Mouse (Mus musculus) heart, adult 2 months (tissue): Measurements from ENCODE around the gene Lrrc63. TPM values are rescaled to one million over a fixed set of nuclear protein-coding genes. Genes with fewer than 3 reads are reported as not detected.

ENCODE experiments used
- DNase-seq, 2 experiments: peaks; one replicate each; pipeline ENCODE4 v3.0.0; 2021
- H3K27ac ChIP-seq: fragments of 200-600 bp; 2 replicates; pipeline ENCODE4 v1.8.1; 2022
- H3K27me3 ChIP-seq: fragments of 200-500 bp; 2 replicates; pipeline ENCODE4 v1.6.1; 2012; ENCODE audit warnings: mild to moderate bottlenecking, low read length, inconsistent platforms, mixed read lengths; ENCODE audit not compliant: control insufficient read depth, insufficient read depth
- H3K36me3 ChIP-seq: fragments of 200-500 bp; 2 replicates; pipeline ENCODE4 v1.6.1; 2012; ENCODE audit warnings: low read length, inconsistent platforms; ENCODE audit not compliant: control insufficient read depth, insufficient read depth
- H3K4me1 ChIP-seq: fragments of 200-500 bp; 2 replicates; pipeline ENCODE4 v1.6.1; 2011; ENCODE audit warnings: low read length; ENCODE audit not compliant: control insufficient read depth, insufficient read depth
- H3K4me3 ChIP-seq: fragments of 200-600 bp; 2 replicates; pipeline ENCODE4 v1.8.1; 2022
- H3K79me2 ChIP-seq: fragments of 200-500 bp; replicated peaks from 2 replicates; pipeline ENCODE4 v1.6.1; 2012; ENCODE audit warnings: mild to moderate bottlenecking, inconsistent platforms, low read length, moderate library complexity, mixed read lengths; ENCODE audit not compliant: control insufficient read depth, insufficient read depth
- H3K9ac ChIP-seq: fragments of 200-500 bp; 2 replicates; pipeline ENCODE4 v1.6.1; 2012; ENCODE audit warnings: low read depth, mild to moderate bottlenecking, control low read depth, inconsistent platforms, low read length, mixed read lengths
- CTCF ChIP-seq: fragments of 200-600 bp; IDR thresholded peaks from 2 replicates; pipeline ENCODE4 v1.8.1; 2022; ENCODE audit warnings: antibody characterized with exemption, mild to moderate bottlenecking, moderate library complexity
- EP300 ChIP-seq: fragments of 200-500 bp; IDR thresholded peaks from 2 replicates; pipeline ENCODE4 v1.6.1; 2011; ENCODE audit warnings: low read depth, low read length, control low read depth; ENCODE audit not compliant: insufficient read depth
- POLR2A ChIP-seq: fragments of 200-500 bp; IDR thresholded peaks from 2 replicates; pipeline ENCODE4 v1.6.1; 2011; ENCODE audit warnings: mild to moderate bottlenecking, low read depth, low read length, control low read depth; ENCODE audit not compliant: insufficient read depth
- WGBS: fragments of 180-500 bp; shearing (Covaris S2); methylation state at CpG from one replicate; pipeline ENCODE4 v1.1.7; 2018; 5-methylcytosine and 5-hydroxymethylcytosine counted together
- intact Hi-C: fragments of 180-260 bp; cut with DNase I; formaldehyde crosslinking; loops from one replicate; pipeline ENCODE4 v1.15.1; 2025
- polyA plus RNA-seq: library from polyadenylated mRNA; depleted of rRNA; stranded (reverse); fragments of >200 nt; gene quantifications from 2 replicates; pipeline ENCODE4 v1.2.3, GENCODE M21; 2012
- total RNA-seq, 2 experiments: library from RNA; stranded (reverse); gene quantifications; 2 replicates each; pipeline ENCODE4 v1.2.3; 2021

Lrrc63 gene
- total and polyA plus RNA-seq, 3 experiments = 0.04 TPM; not detected in 2

GRCm38 (mm10) chr14:75176425-75177045 is 45.9 kb upstream of the Lrrc63 start:
- Histone ChIP-seq H3K79me2 (no peaks in the 10 kb centered on the region), H3K4me3 (no peak overlapping the region), H3K27ac (0 out of 2 replicates have a peak overlapping the region, but pooled peaks have one; percentile 15), H3K9ac (no peak overlapping the region), H3K36me3 (no peaks in the 10 kb centered on the region), H3K4me1 (no peaks in the 10 kb centered on the region; the same call in 1 of the 2 replicates), H3K27me3 (no peaks in the 10 kb centered on the region)
- TF ChIP-seq CTCF = no peak
- TF ChIP-seq POLR2A = peak; percentile 42
- WGBS = 44% methylated on average over 4 of the region's 4 CpGs
- peak; percentile 36 to 51 for DNase-seq
- intact Hi-C loops = no loop called here

- DNase-seq = no peak
- Histone ChIP-seq H3K9ac (no peak overlapping the region), H3K4me3 (no peak overlapping the region), H3K79me2 (no peaks in the 10 kb centered on the region), H3K36me3 (no peaks in the 10 kb centered on the region), H3K4me1 (no peaks in the 10 kb centered on the region; the same call in none of the 2 replicates), H3K27me3 (no peaks in the 10 kb centered on the region), H3K27ac (no peak overlapping the region)
- intact Hi-C loops = no loop called here
- WGBS = 47% methylated on average over 7 of the region's 7 CpGs
- TF ChIP-seq EP300 = no peak
- no peak for TF ChIP-seq CTCF
- no peak for TF ChIP-seq POLR2A
Observed at GRCm38 (mm10) chr14:75175781-75176180, 45.1 kb upstream of the Lrrc63 start.

- intact Hi-C loops = no loop called here
- WGBS = 84% methylated on average over 9 of the region's 9 CpGs
- H3K36me3 ChIP-seq = no peaks in the 10 kb centered on the region
- no peaks in the 10 kb centered on the region for H3K79me2 ChIP-seq
- no peak for TF ChIP-seq EP300
- no peak for TF ChIP-seq CTCF
- TF ChIP-seq POLR2A = no peak
- H3K4me3 ChIP-seq = no peak overlapping the region
- H3K4me1 ChIP-seq = no peaks in the 10 kb centered on the region; the same call in none of the 2 replicates
- DNase-seq = no peak
- H3K27me3 ChIP-seq = no peaks in the 10 kb centered on the region
- no peak overlapping the region for H3K27ac ChIP-seq
- no peak overlapping the region for H3K9ac ChIP-seq
Observed at GRCm38 (mm10) chr14:75174731-75175555, 44.3 kb upstream of the Lrrc63 start.

- TF ChIP-seq CTCF = no peak
- no peak overlapping the region for H3K27ac ChIP-seq
- H3K4me1 ChIP-seq = no peaks in the 10 kb centered on the region; the same call in none of the 2 replicates
- intact Hi-C loops = no loop called here
- no peak overlapping the region for H3K4me3 ChIP-seq
- no peaks in the 10 kb centered on the region for H3K27me3 ChIP-seq
- no peaks in the 10 kb centered on the region for H3K79me2 ChIP-seq
- 93% methylated on average over 8 of the region's 8 CpGs for WGBS
- DNase-seq = no peak
- no peak overlapping the region for H3K9ac ChIP-seq
- H3K36me3 ChIP-seq = no peaks in the 10 kb centered on the region
Observed at GRCm38 (mm10) chr14:75174296-75174695, 43.6 kb upstream of the Lrrc63 start.

- Histone ChIP-seq H3K4me1 (no peaks in the 10 kb centered on the region; the same call in 1 of the 2 replicates), H3K4me3 (no peak overlapping the region), H3K79me2 (no peaks in the 10 kb centered on the region), H3K27ac (peak overlapping the region; percentile 11), H3K9ac (no peak overlapping the region), H3K36me3 (no peaks in the 10 kb centered on the region), H3K27me3 (no peaks in the 10 kb centered on the region)
- TF ChIP-seq CTCF (no peak), POLR2A (no peak), EP300 (no peak)
- WGBS = 31% methylated on average over 1 of the region's 1 CpGs
- intact Hi-C loops = no loop called here
- no peak for DNase-seq
Observed at GRCm38 (mm10) chr14:75170546-75170945, 39.9 kb upstream of the Lrrc63 start.

GRCm38 (mm10) chr14:75168501-75168900 is 37.8 kb upstream of the Lrrc63 start:
- no peak overlapping the region for H3K9ac ChIP-seq

More at GRCm38 (mm10) chr14:75168501-75168900, 37.8 kb upstream of the Lrrc63 start:
- no peaks in the 10 kb centered on the region for H3K36me3 ChIP-seq
- H3K4me1 ChIP-seq = no peaks in the 10 kb centered on the region; the same call in 1 of the 2 replicates
- 47% methylated on average over 3 of the region's 3 CpGs for WGBS
- no peak for TF ChIP-seq POLR2A
- no peak for TF ChIP-seq CTCF
- TF ChIP-seq EP300 = no peak
- no peak overlapping the region for H3K4me3 ChIP-seq
- H3K27ac ChIP-seq = no peak overlapping the region
- intact Hi-C loops = no loop called here
- H3K79me2 ChIP-seq = no peaks in the 10 kb centered on the region
- DNase-seq = no peak
- H3K27me3 ChIP-seq = no peaks in the 10 kb centered on the region
